Mouse (Mus musculus): Measurements from ENCODE around the gene Gm42517.

The Gm42517 gene

DNA sequence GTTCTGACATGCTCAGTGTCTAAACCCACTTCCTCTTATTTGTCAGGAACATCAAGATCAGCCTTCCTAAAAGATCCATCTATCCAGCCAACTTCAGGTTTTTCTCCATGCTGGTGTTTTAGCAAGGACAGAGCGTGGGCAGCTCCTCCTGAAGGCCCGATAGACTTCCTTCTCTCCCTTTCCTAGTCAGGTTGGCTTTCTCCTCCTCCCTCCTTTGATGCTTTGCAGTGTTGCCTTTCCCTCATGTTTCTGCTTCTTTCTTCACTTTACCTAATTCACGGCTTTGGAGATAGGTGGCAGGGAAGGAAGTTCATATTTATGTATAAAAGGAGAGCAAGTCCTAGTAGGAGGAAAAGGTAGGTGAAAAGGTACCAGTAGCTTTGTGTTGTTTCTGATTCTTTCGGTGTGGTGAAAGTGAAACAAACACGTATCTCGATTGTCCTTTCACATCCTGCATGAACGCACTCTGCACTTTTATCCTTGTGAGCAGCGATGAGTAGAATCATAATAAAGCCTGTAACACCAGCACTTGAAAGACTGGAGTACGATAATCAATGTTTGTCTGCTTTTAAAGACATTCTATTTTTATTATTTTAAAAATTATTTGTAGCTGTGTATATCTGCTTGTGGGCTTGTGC lies 18.1 kb downstream of the Gm42517 start:
- no peak for DNase-seq (ENCODE audit: low spot score)

GRCm38 (mm10) chr5:108347843-108348242 lies 19.9 kb downstream of the Gm42517 start:
- DNase-seq (ENCODE audit: low spot score), result no peak

- no peak for DNase-seq (ENCODE audit: low spot score)
Measured at GRCm38 (mm10) chr5:108345313-108346071, 22.2 kb downstream of the Gm42517 start.

DNA sequence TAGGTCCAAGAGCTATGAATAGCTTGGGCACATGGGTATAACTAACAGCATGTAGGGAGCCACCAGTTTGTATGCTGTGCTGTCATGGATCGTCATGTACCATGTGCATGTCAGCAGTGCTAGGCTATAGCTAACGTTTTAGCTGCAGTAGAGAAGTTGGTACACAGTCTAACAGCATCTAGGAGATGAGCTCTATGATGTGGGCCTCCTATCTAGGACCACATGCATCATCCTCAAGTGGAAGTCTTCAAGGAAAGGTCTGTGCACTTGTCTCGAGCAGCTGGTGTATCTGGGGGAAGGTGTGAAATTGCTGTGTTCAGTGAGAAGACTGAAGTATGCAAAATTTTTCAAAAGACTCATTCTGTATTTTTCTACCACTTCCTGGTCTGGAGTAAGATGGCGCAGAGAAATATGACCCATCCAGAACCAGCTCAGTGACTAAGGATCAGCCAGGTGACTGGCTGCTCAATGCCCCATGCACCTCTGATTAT lies 24.0 kb downstream of the Gm42517 start:
- DNase-seq (ENCODE audit: low spot score), result no peak

DNA sequence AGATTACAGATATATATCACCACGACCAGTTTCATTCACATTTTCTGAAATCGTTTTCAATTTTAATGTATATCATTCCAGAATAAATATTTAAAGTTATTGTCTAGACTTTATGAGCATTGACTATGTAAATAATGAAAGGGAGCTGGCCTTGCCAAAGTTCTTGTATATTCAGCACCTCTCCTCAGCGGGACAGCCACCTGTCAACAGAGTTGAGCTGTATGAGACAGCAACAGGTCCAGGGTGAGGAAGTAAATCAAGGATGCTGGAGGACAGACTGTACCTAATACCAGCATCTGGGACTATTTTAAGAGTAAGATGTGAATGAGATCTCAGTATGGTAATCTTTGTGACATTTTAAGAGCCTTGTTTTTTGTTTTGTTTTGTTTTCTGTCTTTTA lies 29.7 kb downstream of the Gm42517 start:
- no peak for DNase-seq (ENCODE audit: low spot score)

DNA sequence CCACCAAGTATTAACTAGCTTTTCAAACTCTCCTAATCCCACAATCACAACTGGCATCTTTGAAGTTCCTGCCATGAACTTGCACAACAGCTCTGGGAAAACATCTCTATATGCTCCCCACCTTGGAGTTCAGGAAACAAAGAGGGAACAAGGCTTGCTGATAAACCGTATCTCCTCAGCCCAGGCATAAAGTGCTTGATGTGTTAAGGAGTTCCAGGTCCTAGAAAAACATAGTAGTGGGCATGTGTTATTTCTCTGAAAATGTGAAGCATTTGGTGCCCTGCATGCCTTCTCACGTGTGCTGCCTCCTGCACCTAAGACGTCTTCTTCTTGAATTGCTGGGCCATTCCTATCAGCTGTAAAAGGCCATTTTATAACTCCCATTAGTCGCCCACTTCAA lies 30.3 kb downstream of the Gm42517 start:
- DNase-seq (ENCODE audit: low spot score), result no peak

GRCm38 (mm10) chr5:108331051-108331450 lies 36.7 kb downstream of the Gm42517 start:
- no peak for DNase-seq (ENCODE audit: low spot score)

Measured in T-cell, adult 2 months (primary cell).